Mouse (Mus musculus) heart, embryonic 11.5 days (tissue): ENCODE results near the gene Adgre4. TPM values are rescaled to one million over a fixed set of nuclear protein-coding genes. Genes with fewer than 3 reads are reported as not detected.
"Not testable (repeated sequence)": the region's sequence is repeated elsewhere in the genome, so short reads cannot be mapped to it uniquely, and the experiment has no call there.

Experiments
- ATAC-seq: fragments of 200-750 bp; cut with Nextera tagmentation; replicated peaks from 2 replicates; pipeline ENCODE4 v1.8.0; 2017; ENCODE audit warnings: moderate library complexity; ENCODE audit not compliant: insufficient number of reproducible peaks, low FRiP score, low TSS enrichment
- H3K27ac ChIP-seq: fragments of 300-500 bp; sonication (generic); 2 replicates; pipeline ENCODE4 v1.5.1; 2014; ENCODE audit warnings: mild to moderate bottlenecking, low read depth, low read length
- H3K27me3 ChIP-seq: fragments of 300-500 bp; sonication (generic); 2 replicates; pipeline ENCODE4 v1.6.1; 2014; ENCODE audit warnings: mild to moderate bottlenecking, low read length, mixed read lengths; ENCODE audit not compliant: control insufficient read depth, insufficient read depth
- H3K36me3 ChIP-seq: fragments of 300-500 bp; sonication (generic); 2 replicates; pipeline ENCODE4 v1.6.1; 2014; ENCODE audit warnings: mild to moderate bottlenecking, low read length, moderate library complexity, mixed read lengths; ENCODE audit not compliant: control insufficient read depth, insufficient read depth
- H3K4me1 ChIP-seq: fragments of 300-500 bp; sonication (generic); 2 replicates; pipeline ENCODE4 v1.6.1; 2014; ENCODE audit warnings: low read length; ENCODE audit not compliant: control insufficient read depth, insufficient read depth
- H3K4me2 ChIP-seq: fragments of 300-500 bp; sonication (generic); 2 replicates; pipeline ENCODE4 v1.6.1; 2014; ENCODE audit warnings: mild to moderate bottlenecking, moderate library complexity
- H3K4me3 ChIP-seq: fragments of 300-500 bp; sonication (generic); 2 replicates; pipeline ENCODE4 v1.5.1; 2014; ENCODE audit warnings: low read depth, low read length
- H3K9ac ChIP-seq: fragments of 300-500 bp; sonication (generic); 2 replicates; pipeline ENCODE4 v1.6.1; 2014; ENCODE audit warnings: mild to moderate bottlenecking, low read depth, low read length, moderate library complexity
- H3K9me3 ChIP-seq: fragments of 300-500 bp; sonication (generic); replicated peaks from 2 replicates; pipeline ENCODE4 v1.6.1; 2016; ENCODE audit warnings: low read length; ENCODE audit not compliant: control insufficient read depth
- WGBS: fragments of 180-500 bp; shearing (Covaris S2); extraction: QIAGEN DNeasy Blood & Tissue Kit; methylation state at CpG from one replicate; pipeline ENCODE4 v1.1.7; 2014; ENCODE audit not compliant: insufficient replicate concordance; 5-methylcytosine and 5-hydroxymethylcytosine counted together
- polyA plus RNA-seq: library from polyadenylated mRNA; unstranded; fragments of >200 nt; fragmentation: Nextera tagmentation; extraction: Ambion mirVana; gene quantifications from 2 replicates; pipeline ENCODE4 v1.2.1, GENCODE M21; 2014

The Adgre4 gene
- polyA plus RNA-seq, 1 experiment from 2014 or later = 0.17 TPM

- no peak for ATAC-seq
- Histone ChIP-seq H3K9ac (no peak overlapping the region), H3K27me3 (no peaks in the 10 kb centered on the region), H3K27ac (no peak overlapping the region), H3K4me3 (no peak overlapping the region), H3K36me3 (no peaks in the 10 kb centered on the region), H3K9me3 (no peaks in the 10 kb centered on the region), H3K4me1 (no peaks in the 10 kb centered on the region), H3K4me2 (no peak overlapping the region)
- WGBS = 72% methylated on average over 2 of the region's 2 CpGs
Measured at GRCm38 (mm10) chr17:55751170-55751569, 1.4 kb downstream of the Adgre4 start.

GRCm38 (mm10) chr17:55813642-55814041, 63.9 kb downstream of the Adgre4 start:
- H3K27me3 ChIP-seq = no peaks in the 10 kb centered on the region
- H3K4me1 ChIP-seq = no peaks in the 10 kb centered on the region
- H3K4me3 ChIP-seq = no peak overlapping the region
- H3K9ac ChIP-seq = no peak overlapping the region
- H3K27ac ChIP-seq = no peak overlapping the region
- ATAC-seq = no peak
- no peaks in the 10 kb centered on the region for H3K36me3 ChIP-seq
- no peak overlapping the region for H3K4me2 ChIP-seq
- H3K9me3 ChIP-seq = no peaks in the 10 kb centered on the region

- no peaks in the 10 kb centered on the region for H3K4me1 ChIP-seq
- 76% methylated on average over 4 of the region's 4 CpGs for WGBS
- ATAC-seq = no peak
Measured at GRCm38 (mm10) chr17:55816853-55817252, 67.1 kb downstream of the Adgre4 start.

GRCm38 (mm10) chr17:55821566-55821965, 71.8 kb downstream of the Adgre4 start:
- ATAC-seq = no peak
- Histone ChIP-seq H3K36me3 (no peaks in the 10 kb centered on the region), H3K9me3 (no peaks in the 10 kb centered on the region), H3K4me3 (no peak overlapping the region), H3K4me2 (no peak overlapping the region), H3K9ac (no peak overlapping the region), H3K27ac (no peak overlapping the region), H3K4me1 (no peaks in the 10 kb centered on the region), H3K27me3 (no peaks in the 10 kb centered on the region)
- WGBS = 68% methylated on average over 1 of the region's 1 CpGs

More at GRCm38 (mm10) chr17:55816853-55817252, 67.1 kb downstream of the Adgre4 start:
- H3K27ac ChIP-seq = no peak overlapping the region
- no peak overlapping the region for H3K4me3 ChIP-seq
- no peaks in the 10 kb centered on the region for H3K36me3 ChIP-seq
- H3K4me2 ChIP-seq = no peak overlapping the region
- no peaks in the 10 kb centered on the region for H3K9me3 ChIP-seq
- H3K27me3 ChIP-seq = no peaks in the 10 kb centered on the region
- no peak overlapping the region for H3K9ac ChIP-seq

- no peaks in the 10 kb centered on the region for H3K9me3 ChIP-seq
- H3K9ac ChIP-seq = no peak overlapping the region
- no peak overlapping the region for H3K4me2 ChIP-seq
- no peaks in the 10 kb centered on the region for H3K4me1 ChIP-seq
- H3K4me3 ChIP-seq = no peak overlapping the region
- no peak overlapping the region for H3K27ac ChIP-seq
- no peaks in the 10 kb centered on the region for H3K27me3 ChIP-seq
- WGBS = 77% methylated on average over 4 of the region's 4 CpGs
- ATAC-seq = no peak
- H3K36me3 ChIP-seq = no peaks in the 10 kb centered on the region
Measured at GRCm38 (mm10) chr17:55843067-55843466, 93.3 kb downstream of the Adgre4 start.

GRCm38 (mm10) chr17:55877184-55877583, 127.4 kb downstream of the Adgre4 start:
- no peak overlapping the region for H3K27ac ChIP-seq
- ATAC-seq = no peak
- H3K36me3 ChIP-seq = no peaks in the 10 kb centered on the region
- no peaks in the 10 kb centered on the region for H3K9me3 ChIP-seq
- no peaks in the 10 kb centered on the region for H3K27me3 ChIP-seq
- H3K4me1 ChIP-seq = no peaks in the 10 kb centered on the region
- H3K4me3 ChIP-seq = no peak overlapping the region
- no peak overlapping the region for H3K4me2 ChIP-seq
- H3K9ac ChIP-seq = no peak overlapping the region
- WGBS = 90% methylated on average over 4 of the region's 4 CpGs

- H3K27ac ChIP-seq = peak overlapping the region; percentile 64
- not testable (repeated sequence) for ATAC-seq, H3K4me1 ChIP-seq, H3K9me3 ChIP-seq, H3K36me3 ChIP-seq, H3K27me3 ChIP-seq
- H3K9ac ChIP-seq = peak overlapping the region; percentile 71
- WGBS = 2% methylated on average over 6 of the region's 8 CpGs
- peak overlapping the region; percentile 54 for H3K4me3 ChIP-seq
- H3K4me2 ChIP-seq = peak overlapping the region; percentile 74
Measured at GRCm38 (mm10) chr17:55878282-55878635, 128.5 kb downstream of the Adgre4 start.

- H3K27me3 ChIP-seq, H3K9me3 ChIP-seq, H3K36me3 ChIP-seq, H3K4me1 ChIP-seq: not testable (repeated sequence)
- Histone ChIP-seq H3K4me3 (peak within 1 kb of the TSS; percentile 54), H3K27ac (peak within 1 kb of the TSS; percentile 71), H3K4me2 (peak within 1 kb of the TSS; percentile 74), H3K9ac (peak within 1 kb of the TSS; percentile 76)
- WGBS = under 1% methylated on average over 33 of the region's 53 CpGs
- ATAC-seq = peak; percentile 98
Measured at GRCm38 (mm10) chr17:55878636-55879369, 129.0 kb downstream of the Adgre4 start, which contains the start of gene Zfp119a. Gene Zfp119a (minus strand): TSS chr17:55878930.

GRCm38 (mm10) chr17:55883631-55884030, 133.8 kb downstream of the Adgre4 start:
- H3K9me3 ChIP-seq = no peaks in the 10 kb centered on the region
- H3K4me2 ChIP-seq = no peak overlapping the region
- no peaks in the 10 kb centered on the region for H3K27me3 ChIP-seq
- no peak overlapping the region for H3K9ac ChIP-seq
- H3K4me1 ChIP-seq = no peaks in the 10 kb centered on the region
- WGBS = 58% methylated on average over 2 of the region's 2 CpGs
- H3K4me3 ChIP-seq = no peak overlapping the region
- ATAC-seq = no peak
- no peak overlapping the region for H3K27ac ChIP-seq
- no peaks in the 10 kb centered on the region for H3K36me3 ChIP-seq
